Mouse (Mus musculus) kidney, adult 2 months (tissue): Measurements from ENCODE around the gene Cnn3.

ENCODE experiments used
- CTCF ChIP-seq: fragments of 200-500 bp; conservative IDR thresholded peaks from 2 replicates; pipeline ENCODE4 v1.5.1; 2011; ENCODE audit warnings: low read depth, mild to moderate bottlenecking, control low read depth, low read length, moderate library complexity, mixed read lengths; ENCODE audit not compliant: insufficient read depth, insufficient read length
- POLR2A ChIP-seq: fragments of 200-500 bp; IDR thresholded peaks from one replicate; pipeline ENCODE4 v1.6.1; 2011; ENCODE audit warnings: low read depth, low read length, control low read depth

GRCm38 (mm10) chr3:121390724-121391123 is 35.6 kb upstream of the Cnn3 start:
- TF ChIP-seq POLR2A (no peak), CTCF (no peak)
